Mouse (Mus musculus) forebrain, embryonic 12.5 days (tissue): ENCODE measurements at regions not wholly inside any gene's neighbourhood (a gene's known extent, or its start where the extent isn't known, plus 50 kb on each side); places are given as distances from the start of the nearest gene placed in this dataset.

ENCODE experiments used
- ATAC-seq: fragments of 200-750 bp; cut with Nextera tagmentation; 2 replicates; pipeline ENCODE4 v1.8.0; 2017; ENCODE audit warnings: moderate TSS enrichment; ENCODE audit not compliant: low FRiP score
- H3K27ac ChIP-seq: fragments of 300-500 bp; sonication (generic); 2 replicates; pipeline ENCODE4 v1.5.1; 2016; ENCODE audit warnings: mild to moderate bottlenecking
- H3K27me3 ChIP-seq: fragments of 300-500 bp; sonication (generic); 2 replicates; pipeline ENCODE4 v1.6.1; 2016; ENCODE audit warnings: mild to moderate bottlenecking
- H3K36me3 ChIP-seq: fragments of 300-500 bp; sonication (generic); replicated peaks from 2 replicates; pipeline ENCODE4 v1.6.1; 2016; ENCODE audit warnings: mild to moderate bottlenecking
- H3K4me1 ChIP-seq: fragments of 300-500 bp; sonication (generic); 2 replicates; pipeline ENCODE4 v1.6.1; 2016
- H3K4me2 ChIP-seq: fragments of 300-500 bp; sonication (generic); 2 replicates; pipeline ENCODE4 v1.6.1; 2016; ENCODE audit warnings: mild to moderate bottlenecking, moderate library complexity
- H3K4me3 ChIP-seq: fragments of 300-500 bp; sonication (generic); replicated peaks from 2 replicates; pipeline ENCODE4 v1.5.1; 2016; ENCODE audit warnings: mild to moderate bottlenecking
- H3K9ac ChIP-seq: fragments of 300-500 bp; sonication (generic); 2 replicates; pipeline ENCODE4 v1.6.1; 2016; ENCODE audit warnings: mild to moderate bottlenecking
- H3K9me3 ChIP-seq: fragments of 300-500 bp; sonication (generic); 2 replicates; pipeline ENCODE4 v1.6.1; 2016
- WGBS: fragments of 180-500 bp; shearing (Covaris S2); methylation state at CpG from one replicate; pipeline ENCODE4 v1.1.7; 2016; 5-methylcytosine and 5-hydroxymethylcytosine counted together

GRCm38 (mm10) chr9:115608377-115608776, 298.2 kb upstream of the Stt3b start:
- no peak overlapping the region for H3K4me3 ChIP-seq
- H3K4me1 ChIP-seq, result peaks cover 16% of the 10 kb centered on the region
- H3K27me3 ChIP-seq, result no peaks in the 10 kb centered on the region
- no peak overlapping the region for H3K9ac ChIP-seq
- no peak overlapping the region for H3K4me2 ChIP-seq
- no peaks in the 10 kb centered on the region for H3K9me3 ChIP-seq
- H3K27ac ChIP-seq, result no peak overlapping the region
- WGBS, result 89% methylated on average over 5 of the region's 5 CpGs
- H3K36me3 ChIP-seq, result no peaks in the 10 kb centered on the region
- ATAC-seq, result no peak

DNA sequence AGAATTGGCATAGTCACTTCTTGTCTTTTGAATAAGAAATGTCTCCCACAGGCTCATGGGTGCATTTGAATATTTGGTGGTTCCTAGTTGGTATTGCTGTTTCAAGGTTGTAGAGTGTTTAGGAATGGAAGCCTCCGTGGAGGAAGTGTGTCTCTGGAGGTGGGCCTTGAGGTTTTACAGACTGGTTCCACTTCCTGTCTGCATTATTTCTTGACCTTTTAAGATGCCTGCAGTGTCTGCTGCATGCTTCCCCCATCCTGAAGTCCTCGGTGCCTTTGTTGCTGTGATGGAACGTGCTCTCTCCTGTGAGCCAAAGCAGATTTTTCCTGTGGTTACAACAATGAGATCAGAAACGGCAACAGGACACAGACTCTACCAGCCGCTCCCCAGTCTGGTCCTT, 299.4 kb upstream of the Gadl1 start:
- Histone ChIP-seq H3K4me1 (peaks cover 7% of the 10 kb centered on the region; the same call in 1 of the 2 replicates), H3K4me2 (no peak overlapping the region), H3K9ac (no peak overlapping the region), H3K27ac (no peak overlapping the region), H3K36me3 (no peaks in the 10 kb centered on the region), H3K4me3 (no peak overlapping the region), H3K27me3 (no peaks in the 10 kb centered on the region), H3K9me3 (no peaks in the 10 kb centered on the region)
- 91% methylated on average over 5 of the region's 5 CpGs for WGBS
- ATAC-seq, result no peak

GRCm38 (mm10) chr9:115611713-115612112, 297.5 kb upstream of the Gadl1 start:
- no peak for ATAC-seq
- H3K9ac ChIP-seq, result no peak overlapping the region
- H3K4me2 ChIP-seq, result no peak overlapping the region
- H3K4me3 ChIP-seq, result no peak overlapping the region
- 85% methylated on average over 5 of the region's 5 CpGs for WGBS
- H3K9me3 ChIP-seq, result no peaks in the 10 kb centered on the region
- H3K27me3 ChIP-seq, result no peaks in the 10 kb centered on the region
- H3K4me1 ChIP-seq, result no peaks in the 10 kb centered on the region
- no peaks in the 10 kb centered on the region for H3K36me3 ChIP-seq
- H3K27ac ChIP-seq, result no peak overlapping the region

GRCm38 (mm10) chr9:115612908-115613307, 296.3 kb upstream of the Gadl1 start:
- no peak overlapping the region for H3K4me2 ChIP-seq
- H3K9me3 ChIP-seq, result no peaks in the 10 kb centered on the region
- ATAC-seq, result no peak
- H3K4me3 ChIP-seq, result no peak overlapping the region
- no peak overlapping the region for H3K9ac ChIP-seq
- no peaks in the 10 kb centered on the region for H3K27me3 ChIP-seq
- H3K36me3 ChIP-seq, result no peaks in the 10 kb centered on the region
- H3K4me1 ChIP-seq, result no peaks in the 10 kb centered on the region
- WGBS, result 70% methylated on average over 6 of the region's 6 CpGs
- H3K27ac ChIP-seq, result no peak overlapping the region

- no peaks in the 10 kb centered on the region for H3K27me3 ChIP-seq
- H3K9ac ChIP-seq, result no peak overlapping the region
- 66% methylated on average over 2 of the region's 2 CpGs for WGBS
- no peaks in the 10 kb centered on the region for H3K9me3 ChIP-seq
- no peak overlapping the region for H3K4me2 ChIP-seq
- no peaks in the 10 kb centered on the region for H3K36me3 ChIP-seq
- no peak for ATAC-seq
- H3K4me1 ChIP-seq, result peaks cover 3% of the 10 kb centered on the region; the same call in 1 of the 2 replicates
- no peak overlapping the region for H3K4me3 ChIP-seq
- no peak overlapping the region for H3K27ac ChIP-seq
These were observed 295.2 kb upstream of the Gadl1 start for GRCm38 (mm10) chr9:115614007-115614406.

DNA sequence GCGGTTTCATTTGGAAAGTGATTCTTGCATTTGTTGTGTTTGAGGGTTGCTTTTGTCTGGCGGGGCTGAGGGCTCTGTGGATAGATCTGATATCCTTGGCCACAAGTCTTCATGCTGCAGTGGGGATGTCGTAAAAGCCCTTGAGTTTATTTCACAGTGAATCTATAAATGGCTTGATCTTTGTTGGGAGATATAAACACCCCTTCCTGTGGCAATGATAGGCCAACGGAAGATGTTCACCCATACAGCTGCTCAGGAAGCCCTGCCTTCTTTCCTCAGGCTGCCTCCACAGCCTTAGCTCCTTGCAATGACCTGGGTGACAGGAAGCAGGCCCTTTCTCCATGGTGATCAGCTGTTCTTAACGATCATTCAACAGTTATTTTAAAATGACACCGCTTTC, 291.3 kb upstream of the Gadl1 start:
- Histone ChIP-seq H3K27me3 (no peaks in the 10 kb centered on the region), H3K36me3 (no peaks in the 10 kb centered on the region), H3K9ac (no peak overlapping the region), H3K9me3 (no peaks in the 10 kb centered on the region), H3K4me3 (no peak overlapping the region), H3K4me2 (no peak overlapping the region), H3K4me1 (peaks cover 3% of the 10 kb centered on the region; the same call in 1 of the 2 replicates), H3K27ac (no peak overlapping the region)
- no peak for ATAC-seq
- 87% methylated on average over 6 of the region's 6 CpGs for WGBS

DNA sequence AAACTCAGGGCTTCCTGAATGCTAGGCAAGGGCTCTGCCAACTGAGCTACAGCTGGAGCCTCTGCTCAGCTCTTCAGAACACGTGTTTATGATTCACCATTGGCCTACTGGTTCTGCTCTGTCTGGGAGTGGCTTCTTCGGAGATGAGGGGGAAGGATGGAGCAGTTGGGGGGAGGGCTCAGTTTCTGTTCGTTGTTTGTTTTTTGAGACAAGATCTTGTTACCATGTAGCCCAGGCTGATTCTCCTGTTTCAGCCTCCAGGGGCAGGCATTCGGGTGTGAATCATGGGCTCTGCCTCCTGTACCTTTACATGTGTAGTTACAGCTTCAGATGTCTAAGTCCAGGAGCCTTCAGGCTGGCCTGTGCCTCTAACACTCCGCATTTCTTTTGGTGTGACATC, 285.3 kb upstream of the Gadl1 start:
- 70% methylated on average over 5 of the region's 5 CpGs for WGBS
- H3K27ac ChIP-seq, result no peak overlapping the region
- H3K9ac ChIP-seq, result no peak overlapping the region
- H3K27me3 ChIP-seq, result no peaks in the 10 kb centered on the region
- no peak for ATAC-seq
- H3K36me3 ChIP-seq, result no peaks in the 10 kb centered on the region
- H3K4me3 ChIP-seq, result no peak overlapping the region
- H3K4me1 ChIP-seq, result no peaks in the 10 kb centered on the region
- H3K4me2 ChIP-seq, result no peak overlapping the region
- H3K9me3 ChIP-seq, result no peaks in the 10 kb centered on the region

GRCm38 (mm10) chr9:115624721-115625496, 284.3 kb upstream of the Gadl1 start:
- H3K4me3 ChIP-seq, result no peak overlapping the region
- H3K4me1 ChIP-seq, result no peaks in the 10 kb centered on the region
- H3K9ac ChIP-seq, result no peak overlapping the region
- H3K27me3 ChIP-seq, result no peaks in the 10 kb centered on the region
- H3K9me3 ChIP-seq, result no peaks in the 10 kb centered on the region
- no peak overlapping the region for H3K4me2 ChIP-seq
- no peaks in the 10 kb centered on the region for H3K36me3 ChIP-seq
- WGBS, result 89% methylated on average over 15 of the region's 15 CpGs
- ATAC-seq, result no peak
- no peak overlapping the region for H3K27ac ChIP-seq

DNA sequence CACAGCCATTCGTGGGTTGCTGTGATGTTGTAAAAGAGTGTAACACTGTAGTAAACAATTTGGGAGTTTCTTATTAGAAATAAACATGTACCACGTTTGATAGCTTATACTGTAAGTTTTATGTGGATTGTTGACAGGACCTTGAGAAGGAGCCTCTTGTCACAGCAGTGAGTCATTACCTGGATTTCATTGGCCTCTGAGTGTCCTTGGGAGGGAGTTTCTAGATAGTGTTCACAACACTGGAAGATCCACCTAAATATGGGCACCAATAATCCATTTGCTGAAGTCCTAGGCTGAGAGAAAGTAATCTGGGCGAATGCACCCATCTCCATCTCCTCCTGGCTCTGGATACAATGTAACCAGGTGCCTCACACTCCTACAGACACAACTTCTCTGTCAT, 281.7 kb upstream of the Gadl1 start:
- Histone ChIP-seq H3K27me3 (no peaks in the 10 kb centered on the region), H3K4me2 (no peak overlapping the region), H3K9ac (no peak overlapping the region), H3K9me3 (no peaks in the 10 kb centered on the region), H3K4me3 (no peak overlapping the region), H3K36me3 (no peaks in the 10 kb centered on the region), H3K4me1 (no peaks in the 10 kb centered on the region), H3K27ac (no peak overlapping the region)
- 86% methylated on average over 3 of the region's 3 CpGs for WGBS
- ATAC-seq, result no peak

GRCm38 (mm10) chr9:115637114-115637513, 272.1 kb upstream of the Gadl1 start:
- WGBS, result 86% methylated on average over 6 of the region's 6 CpGs
- H3K4me1 ChIP-seq, result no peaks in the 10 kb centered on the region
- ATAC-seq, result no peak
- H3K4me2 ChIP-seq, result no peak overlapping the region
- H3K4me3 ChIP-seq, result no peak overlapping the region
- H3K27ac ChIP-seq, result no peak overlapping the region
- no peaks in the 10 kb centered on the region for H3K27me3 ChIP-seq
- no peaks in the 10 kb centered on the region for H3K9me3 ChIP-seq
- no peaks in the 10 kb centered on the region for H3K36me3 ChIP-seq
- no peak overlapping the region for H3K9ac ChIP-seq

- Histone ChIP-seq H3K36me3 (no peaks in the 10 kb centered on the region), H3K27ac (no peak overlapping the region), H3K4me3 (no peak overlapping the region), H3K4me1 (no peaks in the 10 kb centered on the region), H3K27me3 (no peaks in the 10 kb centered on the region), H3K9me3 (no peaks in the 10 kb centered on the region), H3K4me2 (no peak overlapping the region), H3K9ac (no peak overlapping the region)
- WGBS, result 92% methylated on average over 2 of the region's 2 CpGs
- ATAC-seq, result no peak
These were observed 268.5 kb upstream of the Gadl1 start for GRCm38 (mm10) chr9:115640781-115641180.

GRCm38 (mm10) chr9:115642032-115642431, 267.2 kb upstream of the Gadl1 start:
- H3K4me3 ChIP-seq, result no peak overlapping the region
- ATAC-seq, result no peak
- H3K36me3 ChIP-seq, result no peaks in the 10 kb centered on the region
- 59% methylated on average over 4 of the region's 4 CpGs for WGBS
- no peak overlapping the region for H3K4me2 ChIP-seq
- H3K9me3 ChIP-seq, result no peaks in the 10 kb centered on the region
- H3K4me1 ChIP-seq, result peaks cover 9% of the 10 kb centered on the region; the same call in 1 of the 2 replicates
- no peak overlapping the region for H3K27ac ChIP-seq
- H3K9ac ChIP-seq, result no peak overlapping the region
- H3K27me3 ChIP-seq, result no peaks in the 10 kb centered on the region

DNA sequence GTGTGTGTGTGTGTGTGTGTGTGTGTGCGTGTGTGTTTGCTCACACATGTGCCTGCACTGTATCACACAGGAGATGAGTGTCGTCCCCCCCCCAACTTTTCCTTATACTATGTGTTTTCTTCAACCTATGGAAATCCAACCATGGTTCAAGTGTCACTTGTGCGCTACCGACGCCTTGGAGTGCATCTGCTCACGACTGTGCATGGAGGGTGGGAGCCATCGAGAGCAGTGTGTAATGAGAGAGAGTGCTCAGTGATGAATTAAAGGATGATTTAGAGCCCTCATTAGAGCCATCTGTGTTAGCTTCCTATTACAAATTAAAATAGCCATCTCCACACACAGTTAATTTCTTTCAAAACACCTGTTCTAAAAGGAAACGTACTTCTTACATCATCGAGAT, 264.3 kb upstream of the Gadl1 start:
- 80% methylated on average over 9 of the region's 9 CpGs for WGBS
- no peaks in the 10 kb centered on the region for H3K36me3 ChIP-seq
- H3K4me2 ChIP-seq, result no peak overlapping the region
- H3K27ac ChIP-seq, result no peak overlapping the region
- H3K9me3 ChIP-seq, result no peaks in the 10 kb centered on the region
- peaks cover 9% of the 10 kb centered on the region; the same call in 1 of the 2 replicates for H3K4me1 ChIP-seq
- no peak overlapping the region for H3K9ac ChIP-seq
- no peaks in the 10 kb centered on the region for H3K27me3 ChIP-seq
- H3K4me3 ChIP-seq, result no peak overlapping the region
- 0 out of 2 replicates have a peak, but pooled peaks have one; percentile 49 for ATAC-seq
